Mouse (Mus musculus): ENCODE results near the gene Zfp655.
"Not testable (repeated sequence)": the region's sequence is repeated elsewhere in the genome, so short reads cannot be mapped to it uniquely, and the experiment has no call there.

Zfp655 gene

DNA sequence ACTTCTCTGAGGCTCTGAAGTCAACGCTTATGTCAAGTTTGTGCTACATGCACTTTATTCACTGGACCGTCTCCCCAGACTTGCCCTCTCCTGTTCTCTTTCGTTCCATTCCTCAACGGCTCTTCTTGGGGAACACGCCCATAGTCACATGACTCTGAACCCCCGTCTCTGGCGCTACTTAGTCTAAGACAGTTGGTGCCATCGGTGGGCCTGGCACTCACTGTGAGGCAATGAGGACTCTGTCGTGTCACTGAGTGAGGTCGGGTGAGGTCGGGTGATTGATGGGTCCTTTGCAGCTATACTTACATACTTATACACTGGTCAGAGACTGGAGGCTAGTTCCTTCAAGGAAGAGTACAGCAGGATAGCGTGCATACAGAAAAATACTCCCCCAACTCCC is 8.1 kb upstream of the Zfp655 start:
- DNase-seq = no peak

DNA sequence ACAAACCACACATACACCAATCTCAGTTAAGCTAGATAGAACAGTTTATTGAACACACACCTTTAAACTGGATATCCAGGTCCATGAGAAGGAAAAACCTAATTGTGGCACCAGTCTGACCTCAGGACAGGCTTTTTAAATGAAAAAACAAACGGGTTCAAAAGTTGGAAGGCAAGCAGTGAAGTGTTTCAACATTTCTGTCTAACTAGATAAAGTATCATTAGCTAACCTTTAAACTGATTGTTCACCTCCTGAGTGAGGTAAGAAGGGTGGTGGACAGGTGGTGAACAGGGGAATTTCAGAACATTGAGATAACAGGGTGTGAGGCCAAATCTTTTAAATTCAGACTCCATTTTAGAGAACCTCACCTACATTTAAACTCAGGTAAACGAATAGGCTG is 5.1 kb upstream of the Zfp655 start:
- no peak for DNase-seq

DNA sequence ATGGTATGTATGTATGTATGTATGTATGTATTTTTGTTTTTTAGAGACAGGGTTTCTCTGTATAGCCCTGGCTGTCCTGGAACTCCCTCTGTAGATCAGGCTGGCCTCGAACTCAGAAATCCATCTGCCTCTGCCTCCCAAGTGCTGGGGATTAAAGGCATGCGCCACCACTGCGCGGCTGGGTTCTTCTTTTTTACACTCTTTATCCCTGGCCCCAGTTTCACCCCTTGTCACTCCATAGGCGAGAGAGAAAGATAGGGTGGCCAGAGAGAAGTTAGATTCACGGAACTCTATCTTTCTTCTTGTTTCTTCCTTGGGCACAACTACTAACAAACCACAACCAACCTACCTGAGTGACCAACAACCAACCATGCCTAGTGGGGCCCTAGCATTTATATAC is 2.2 kb upstream of the Zfp655 start:
- not testable (repeated sequence) for DNase-seq

GRCm38 (mm10) chr5:145230641-145231040 is 874 bp upstream of the Zfp655 start:
- no peak for DNase-seq

- DNase-seq = no peak
Observed at GRCm38 (mm10) chr5:145231893-145232411, 437 bp downstream of the Zfp655 start.

DNA sequence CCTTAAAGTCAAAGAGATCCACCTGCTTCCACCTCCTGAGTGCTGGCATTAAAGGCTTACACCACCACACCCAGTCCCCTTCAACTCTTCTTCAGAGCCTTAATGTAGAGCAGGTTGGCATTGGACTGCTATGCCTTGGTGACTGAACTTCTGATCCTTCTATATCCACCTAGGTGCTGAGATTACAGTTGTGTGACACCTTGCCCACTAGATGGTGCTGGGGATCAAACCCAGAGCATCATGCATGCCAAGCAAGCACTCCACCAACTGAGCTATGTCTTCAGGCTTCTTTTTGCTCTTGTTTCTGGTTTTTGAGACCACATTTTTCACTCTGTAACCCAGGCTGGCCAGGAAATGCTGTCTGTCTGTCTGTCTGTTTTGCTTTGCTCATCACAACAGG is 3.1 kb downstream of the Zfp655 start:
- peak; percentile 18 to 34 for DNase-seq

- no peak for DNase-seq
Observed at GRCm38 (mm10) chr5:145249520-145249919, 18.0 kb downstream of the Zfp655 start.

DNA sequence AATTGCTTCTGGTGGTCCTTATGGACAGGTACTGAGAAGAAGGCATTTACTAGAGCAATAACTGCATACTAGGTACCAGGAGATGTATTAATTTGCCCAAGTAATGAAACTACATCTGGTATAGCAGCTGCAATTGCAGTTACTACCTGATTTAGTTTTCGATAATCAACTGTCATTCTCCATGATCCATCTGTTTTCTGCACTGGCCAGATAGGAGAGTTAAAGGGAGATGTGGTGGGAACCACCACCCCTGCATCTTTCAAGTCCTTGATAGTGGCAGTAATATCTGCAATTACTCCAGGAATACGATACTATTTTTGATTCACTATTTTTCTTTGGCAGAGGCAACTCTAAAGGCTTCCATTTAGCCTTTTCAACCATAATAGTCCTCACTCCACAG is 42.1 kb downstream of the Zfp655 start:
- not testable (repeated sequence) for DNase-seq

- DNase-seq = no peak
Observed at GRCm38 (mm10) chr5:145279948-145280347, 48.4 kb downstream of the Zfp655 start.

DNA sequence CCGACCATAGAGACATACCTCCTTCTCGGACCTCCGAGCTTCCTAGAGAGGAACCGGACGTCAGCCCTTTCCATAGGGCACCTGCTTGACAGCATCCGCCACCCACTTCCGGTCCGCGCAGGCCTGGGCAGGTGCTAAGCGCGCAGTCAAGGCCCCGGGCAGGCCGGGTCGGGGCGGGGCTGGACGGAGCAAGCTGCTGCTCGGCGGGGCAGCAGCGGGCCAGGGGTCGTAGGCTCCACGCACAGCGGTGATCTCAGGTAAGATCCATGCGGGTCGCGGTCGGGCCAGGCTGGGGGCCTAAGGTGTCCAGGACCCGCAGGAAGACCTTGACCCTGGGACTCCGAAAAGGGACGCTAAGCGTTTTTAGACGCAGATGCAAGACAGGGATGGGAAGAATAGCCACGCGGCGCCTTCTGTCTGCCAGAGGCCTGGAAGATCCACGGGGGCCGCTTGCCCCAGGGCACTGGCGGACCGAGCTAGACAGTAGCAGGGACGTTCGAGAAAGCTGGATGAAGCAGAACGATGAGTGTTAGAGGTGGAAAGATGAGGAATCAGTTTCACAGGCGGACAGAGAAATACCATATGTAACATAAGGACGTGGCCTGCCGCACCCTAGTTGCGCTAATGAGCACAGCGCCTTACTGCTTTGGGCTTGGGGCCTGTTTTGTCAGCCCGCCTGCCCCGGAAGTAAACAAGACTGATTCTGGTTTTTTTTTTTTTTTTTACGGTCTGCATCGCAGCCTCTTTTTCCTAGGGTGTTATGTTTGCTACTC is 49.0 kb downstream of the Zfp655 start, which contains the start of gene Zscan25:
TSS of gene Zscan25 (plus strand) at position 130 of the 773 bp plus-strand sequence.
- DNase-seq = peak; percentile 94 to 95

DNA sequence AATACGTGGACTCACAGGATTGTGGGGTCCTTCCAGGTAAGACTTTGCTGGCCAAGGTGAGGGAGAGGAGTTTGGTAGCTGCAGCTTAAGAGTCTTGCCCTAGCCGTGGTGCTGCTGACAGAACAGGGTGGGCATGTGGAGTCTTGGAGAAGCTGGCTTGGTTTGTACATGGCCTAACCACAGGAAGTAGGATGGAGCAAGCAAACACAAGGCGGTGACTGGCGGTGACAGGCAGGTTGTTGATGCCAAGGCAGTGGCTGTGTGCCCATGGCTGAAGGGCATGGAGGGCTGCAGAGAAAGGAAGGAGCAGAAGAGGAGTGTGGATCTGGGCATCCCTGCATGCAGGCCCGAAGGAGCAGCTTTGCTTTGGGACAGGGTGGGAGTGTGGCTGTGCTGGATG is 56.9 kb downstream of the Zfp655 start:
- DNase-seq = no peak

- DNase-seq = no peak
Observed at GRCm38 (mm10) chr5:145290697-145291096, 59.2 kb downstream of the Zfp655 start.

GRCm38 (mm10) chr5:145292398-145292797 is 60.9 kb downstream of the Zfp655 start:
- DNase-seq = no peak
